Mouse (Mus musculus): ENCODE results near the gene C1qb. TPM values are rescaled to one million over a fixed set of nuclear protein-coding genes. Genes with fewer than 3 reads are reported as not detected.

Gene C1qb
- polyA plus RNA-seq, 1 experiment: not detected

DNA sequence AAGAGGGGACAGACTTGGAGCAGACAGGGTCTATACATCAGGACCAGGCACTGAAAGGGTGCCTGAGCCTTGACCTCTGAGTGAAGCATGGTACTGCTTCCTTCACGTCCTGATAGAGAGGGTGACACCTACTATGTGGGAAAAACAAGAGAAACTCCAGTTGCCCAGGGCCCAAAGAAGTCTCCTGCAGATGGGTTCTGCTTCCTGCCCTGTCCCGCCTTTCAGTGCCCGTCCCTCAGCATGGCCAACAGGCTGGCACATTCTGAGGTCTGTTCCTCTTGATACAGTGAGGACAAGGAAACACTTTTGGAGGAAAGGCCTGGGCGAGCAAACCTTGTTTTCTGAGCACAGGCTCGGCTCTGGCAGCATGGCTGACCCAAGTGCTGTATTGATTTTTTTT is 1.7 kb upstream of the C1qb start:
- H3K4me1 ChIP-seq (ENCODE audit: control insufficient read depth, insufficient read depth, low read length): no peaks in the 10 kb centered on the region
- no peak for TF ChIP-seq POLR2A (IDR thresholded peaks at IDR 0.05; ENCODE audit: insufficient read depth, low read depth, low read length)
- no peak for TF ChIP-seq CTCF (IDR thresholded peaks at IDR 0.05; ENCODE audit: insufficient read depth, low read depth, low read length)
- no peak overlapping the region for H3K4me3 ChIP-seq (ENCODE audit: insufficient read depth, low read depth, low read length)
- 86% methylated on average over 5 of the region's 5 CpGs for WGBS
- H3K27ac ChIP-seq (ENCODE audit: insufficient read depth, low read depth, low read length): no peak overlapping the region

- no peaks in the 10 kb centered on the region for H3K4me1 ChIP-seq (ENCODE audit: control insufficient read depth, insufficient read depth, low read length)
- TF ChIP-seq CTCF (IDR thresholded peaks at IDR 0.05; ENCODE audit: insufficient read depth, low read depth, low read length): no peak
- TF ChIP-seq POLR2A (IDR thresholded peaks at IDR 0.05; ENCODE audit: insufficient read depth, low read depth, low read length): no peak
- H3K27ac ChIP-seq (ENCODE audit: insufficient read depth, low read depth, low read length): no peak overlapping the region
- no peak overlapping the region for H3K4me3 ChIP-seq (ENCODE audit: insufficient read depth, low read depth, low read length)
- WGBS: 35% methylated on average over 5 of the region's 5 CpGs
Measured at GRCm38 (mm10) chr4:136878601-136879000, 7.4 kb downstream of the C1qb start.

DNA sequence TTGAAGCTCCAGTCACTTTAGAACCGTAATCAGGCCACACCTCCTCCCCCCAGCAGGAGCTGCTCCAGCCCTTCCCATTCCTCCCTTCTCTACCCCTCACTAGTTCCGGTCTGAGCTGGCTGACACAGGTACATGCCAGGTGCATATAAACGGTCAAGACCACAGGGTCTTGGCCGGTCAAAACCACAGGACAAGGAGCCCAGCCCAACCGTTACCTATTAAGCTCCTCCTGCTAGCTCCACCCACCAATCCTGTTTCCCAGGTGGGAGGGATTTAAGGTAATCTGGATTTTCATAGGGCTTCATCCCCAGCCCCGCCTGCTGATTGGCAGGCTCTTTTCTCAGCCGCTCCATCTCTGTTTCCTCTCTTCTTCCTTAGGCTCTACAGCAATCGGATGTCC is 7.8 kb downstream of the C1qb start:
- TF ChIP-seq POLR2A (IDR thresholded peaks at IDR 0.05; ENCODE audit: insufficient read depth, low read depth, low read length) (no peak), CTCF (IDR thresholded peaks at IDR 0.05; ENCODE audit: insufficient read depth, low read depth, low read length) (no peak)
- WGBS: 65% methylated on average over 8 of the region's 8 CpGs
- Histone ChIP-seq H3K4me3 (ENCODE audit: insufficient read depth, low read depth, low read length) (no peak overlapping the region), H3K4me1 (ENCODE audit: control insufficient read depth, insufficient read depth, low read length) (no peaks in the 10 kb centered on the region), H3K27ac (ENCODE audit: insufficient read depth, low read depth, low read length) (no peak overlapping the region)

DNA sequence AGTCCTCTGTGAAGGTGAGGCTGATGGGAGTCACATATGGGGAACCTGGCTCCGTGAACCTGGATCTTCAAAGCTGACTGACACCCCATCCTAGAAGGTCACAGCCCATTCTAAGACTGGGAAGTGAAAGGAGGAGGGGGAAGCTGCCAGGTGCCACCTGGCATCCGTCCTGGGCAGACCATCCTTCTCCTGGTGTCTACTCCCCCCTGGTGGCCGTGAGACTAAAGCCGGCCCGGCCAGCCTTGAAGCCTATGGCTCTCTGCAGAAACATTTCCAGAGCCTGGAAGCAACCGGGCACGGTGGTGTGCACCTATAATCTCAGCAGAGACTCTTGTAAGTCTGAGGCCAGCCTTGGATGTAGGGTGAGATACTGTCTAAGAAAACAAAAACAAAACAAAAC is 9.0 kb downstream of the C1qb start:
- no peak overlapping the region for H3K27ac ChIP-seq (ENCODE audit: insufficient read depth, low read depth, low read length)
- WGBS: 37% methylated on average over 7 of the region's 7 CpGs
- TF ChIP-seq POLR2A (IDR thresholded peaks at IDR 0.05; ENCODE audit: insufficient read depth, low read depth, low read length): no peak
- TF ChIP-seq CTCF (IDR thresholded peaks at IDR 0.05; ENCODE audit: insufficient read depth, low read depth, low read length): peak; percentile 42; the same call in 1 of the 2 replicates

GRCm38 (mm10) chr4:136875012-136875411 is 11.0 kb downstream of the C1qb start:
- TF ChIP-seq CTCF (IDR thresholded peaks at IDR 0.05; ENCODE audit: insufficient read depth, low read depth, low read length): no peak
- no peak for TF ChIP-seq POLR2A (IDR thresholded peaks at IDR 0.05; ENCODE audit: insufficient read depth, low read depth, low read length)
- no peak overlapping the region for H3K4me3 ChIP-seq (ENCODE audit: insufficient read depth, low read depth, low read length)
- H3K4me1 ChIP-seq (ENCODE audit: control insufficient read depth, insufficient read depth, low read length): no peaks in the 10 kb centered on the region
- H3K27ac ChIP-seq (ENCODE audit: insufficient read depth, low read depth, low read length): no peak overlapping the region
- WGBS: 73% methylated on average over 14 of the region's 14 CpGs

More for the DNA sequence above, 9.0 kb downstream of the C1qb start:
- no peak overlapping the region for H3K4me3 ChIP-seq (ENCODE audit: insufficient read depth, low read depth, low read length)
- H3K4me1 ChIP-seq (ENCODE audit: control insufficient read depth, insufficient read depth, low read length): no peaks in the 10 kb centered on the region

DNA sequence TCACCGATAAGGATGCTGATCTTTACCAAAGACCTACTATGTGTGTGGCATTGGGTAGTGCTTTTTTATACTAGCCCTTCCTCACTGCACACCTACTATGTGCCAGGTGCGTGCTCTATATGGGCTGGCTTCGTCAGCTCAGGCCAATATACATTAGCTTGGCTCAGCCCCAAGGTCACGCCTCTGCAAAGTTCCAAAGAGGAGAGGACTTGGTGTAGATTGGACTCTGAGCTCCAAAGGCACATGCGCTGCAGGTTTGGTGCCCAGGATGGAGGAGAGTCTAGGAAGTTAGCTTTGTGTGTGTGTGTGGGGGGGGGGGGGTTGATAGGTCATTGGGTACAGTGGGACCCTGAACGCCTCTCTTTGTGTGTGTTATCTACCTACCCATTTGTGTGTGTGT is 17.6 kb downstream of the C1qb start:
- 84% methylated on average over 6 of the region's 6 CpGs for WGBS
- no peak for TF ChIP-seq CTCF (IDR thresholded peaks at IDR 0.05; ENCODE audit: insufficient read depth, low read depth, low read length)

GRCm38 (mm10) chr4:136867690-136868345 is 18.2 kb downstream of the C1qb start:
- WGBS: 26% methylated on average over 11 of the region's 12 CpGs
- no peak overlapping the region for H3K4me3 ChIP-seq (ENCODE audit: insufficient read depth, low read depth, low read length)
- peaks cover 3% of the 10 kb centered on the region for H3K4me1 ChIP-seq (ENCODE audit: control insufficient read depth, insufficient read depth, low read length)
- no peak overlapping the region for H3K27ac ChIP-seq (ENCODE audit: insufficient read depth, low read depth, low read length)
- TF ChIP-seq CTCF (IDR thresholded peaks at IDR 0.05; ENCODE audit: insufficient read depth, low read depth, low read length) (no peak), POLR2A (IDR thresholded peaks at IDR 0.05; ENCODE audit: insufficient read depth, low read depth, low read length) (no peak)

More for the DNA sequence above, 17.6 kb downstream of the C1qb start:
- Histone ChIP-seq H3K4me1 (ENCODE audit: control insufficient read depth, insufficient read depth, low read length) (peaks cover 3% of the 10 kb centered on the region), H3K27ac (ENCODE audit: insufficient read depth, low read depth, low read length) (no peak overlapping the region), H3K4me3 (ENCODE audit: insufficient read depth, low read depth, low read length) (no peak overlapping the region)

- peaks cover 6% of the 10 kb centered on the region for H3K4me1 ChIP-seq (ENCODE audit: control insufficient read depth, insufficient read depth, low read length)
- TF ChIP-seq CTCF (IDR thresholded peaks at IDR 0.05; ENCODE audit: insufficient read depth, low read depth, low read length) (no peak), POLR2A (IDR thresholded peaks at IDR 0.05; ENCODE audit: insufficient read depth, low read depth, low read length) (no peak)
- no peak overlapping the region for H3K4me3 ChIP-seq (ENCODE audit: insufficient read depth, low read depth, low read length)
- 81% methylated on average over 5 of the region's 5 CpGs for WGBS
- H3K27ac ChIP-seq (ENCODE audit: insufficient read depth, low read depth, low read length): no peak overlapping the region
Measured at GRCm38 (mm10) chr4:136865531-136865930, 20.5 kb downstream of the C1qb start.

GRCm38 (mm10) chr4:136864751-136865470 is 21.1 kb downstream of the C1qb start:
- no peak overlapping the region for H3K4me3 ChIP-seq (ENCODE audit: insufficient read depth, low read depth, low read length)
- no peak for TF ChIP-seq CTCF (IDR thresholded peaks at IDR 0.05; ENCODE audit: insufficient read depth, low read depth, low read length)
- TF ChIP-seq POLR2A (IDR thresholded peaks at IDR 0.05; ENCODE audit: insufficient read depth, low read depth, low read length): no peak
- WGBS: 20% methylated on average over 15 of the region's 15 CpGs
- no peak overlapping the region for H3K27ac ChIP-seq (ENCODE audit: insufficient read depth, low read depth, low read length)
- peaks cover 6% of the 10 kb centered on the region for H3K4me1 ChIP-seq (ENCODE audit: control insufficient read depth, insufficient read depth, low read length)

Measured in olfactory bulb, adult 2 months (tissue).